Mouse (Mus musculus) midbrain, embryonic 12.5 days (tissue): ENCODE measurements around the gene Mkrn1. TPM values are rescaled to one million over a fixed set of nuclear protein-coding genes. Genes with fewer than 3 reads are reported as not detected.
"Not testable (repeated sequence)": the region's sequence is repeated elsewhere in the genome, so short reads cannot be mapped to it uniquely, and the experiment has no call there.

Source experiments
- ATAC-seq: fragments of 200-750 bp; cut with Nextera tagmentation; 2 replicates; pipeline ENCODE4 v1.8.0; 2017; ENCODE audit warnings: low read depth, moderate TSS enrichment, moderate library complexity; ENCODE audit not compliant: low FRiP score
- H3K27ac ChIP-seq: fragments of 300-500 bp; sonication (generic); replicated peaks from 2 replicates; pipeline ENCODE4 v1.5.1; 2016; ENCODE audit warnings: mild to moderate bottlenecking
- H3K27me3 ChIP-seq: fragments of 300-500 bp; sonication (generic); 2 replicates; pipeline ENCODE4 v1.6.1; 2016; ENCODE audit warnings: mild to moderate bottlenecking
- H3K36me3 ChIP-seq: fragments of 300-500 bp; sonication (generic); 2 replicates; pipeline ENCODE4 v1.6.1; 2016
- H3K4me1 ChIP-seq: fragments of 300-500 bp; sonication (generic); 2 replicates; pipeline ENCODE4 v1.6.1; 2016
- H3K4me2 ChIP-seq: fragments of 300-500 bp; sonication (generic); replicated peaks from 2 replicates; pipeline ENCODE4 v1.6.1; 2016; ENCODE audit warnings: mild to moderate bottlenecking, moderate library complexity
- H3K4me3 ChIP-seq: fragments of 300-500 bp; sonication (generic); 2 replicates; pipeline ENCODE4 v1.5.1; 2016; ENCODE audit warnings: mild to moderate bottlenecking
- H3K9ac ChIP-seq: fragments of 300-500 bp; sonication (generic); replicated peaks from 2 replicates; pipeline ENCODE4 v1.6.1; 2016; ENCODE audit warnings: mild to moderate bottlenecking, moderate library complexity
- H3K9me3 ChIP-seq: fragments of 300-500 bp; sonication (generic); 2 replicates; pipeline ENCODE4 v1.6.1; 2016; ENCODE audit warnings: mild to moderate bottlenecking
- WGBS: fragments of 180-500 bp; shearing (Covaris S2); methylation state at CpG from one replicate; pipeline ENCODE4 v1.1.7; 2016; 5-methylcytosine and 5-hydroxymethylcytosine counted together
- polyA plus RNA-seq: library from polyadenylated mRNA; unstranded; fragments of >200 nt; fragmentation: Nextera tagmentation; extraction: Ambion mirVana; gene quantifications from 2 replicates; pipeline ENCODE4 v1.2.1, GENCODE M21; 2016

Gene Mkrn1
- polyA plus RNA-seq, 1 experiment from 2014 or later: 167 TPM

DNA sequence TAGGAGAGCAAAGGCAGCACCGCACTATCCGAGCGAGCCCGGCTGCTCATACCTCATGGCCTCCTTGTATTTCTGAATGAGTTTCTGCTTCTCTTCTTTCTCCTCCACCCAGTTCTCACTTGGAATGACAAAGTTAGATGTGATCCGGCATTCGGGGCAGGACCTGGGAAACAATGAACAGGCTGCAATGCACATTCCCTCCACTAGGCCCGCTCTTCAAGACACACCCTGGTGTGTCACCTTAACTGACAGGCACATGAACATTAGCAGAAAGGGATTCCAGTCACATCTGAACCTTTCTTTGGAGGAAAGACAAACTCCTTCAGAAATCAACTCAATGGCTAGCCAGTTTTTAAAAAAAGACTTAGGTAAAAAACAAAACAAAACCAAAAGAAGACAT is 19.9 kb downstream of the Mkrn1 start:
- 61% methylated on average over 7 of the region's 7 CpGs for WGBS
- no peaks in the 10 kb centered on the region for H3K4me1 ChIP-seq
- H3K27ac ChIP-seq: no peak overlapping the region
- no peak for ATAC-seq
- peaks cover 65% of the 10 kb centered on the region for H3K36me3 ChIP-seq
- H3K9me3 ChIP-seq: no peaks in the 10 kb centered on the region
- no peak overlapping the region for H3K4me3 ChIP-seq
- H3K4me2 ChIP-seq: no peak overlapping the region
- H3K27me3 ChIP-seq: no peaks in the 10 kb centered on the region
- no peak overlapping the region for H3K9ac ChIP-seq

DNA sequence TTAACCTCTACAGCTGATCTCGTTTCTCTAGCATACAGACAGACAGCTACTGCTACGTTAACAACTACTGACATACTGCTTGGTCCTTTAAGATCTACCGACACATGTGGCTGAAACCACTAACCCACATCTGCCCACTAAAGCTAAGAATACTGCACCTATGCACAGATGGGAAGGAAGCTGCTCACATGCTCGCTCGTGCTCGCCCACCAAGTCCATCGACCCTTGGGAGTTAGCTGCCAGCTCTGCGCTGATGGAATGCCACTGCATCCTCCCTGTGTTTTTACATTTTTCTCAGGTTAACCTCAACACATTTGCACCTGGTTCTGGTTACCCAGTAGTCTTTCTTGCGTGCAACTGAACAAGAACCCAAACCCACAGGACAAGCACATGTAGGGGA is 21.9 kb downstream of the Mkrn1 start:
- H3K9ac ChIP-seq: no peak overlapping the region
- no peak overlapping the region for H3K4me3 ChIP-seq
- no peak overlapping the region for H3K4me2 ChIP-seq
- 94% methylated on average over 9 of the region's 9 CpGs for WGBS
- H3K36me3 ChIP-seq: peaks cover 50% of the 10 kb centered on the region
- ATAC-seq: no peak
- no peaks in the 10 kb centered on the region for H3K4me1 ChIP-seq
- H3K27me3 ChIP-seq: no peaks in the 10 kb centered on the region
- no peak overlapping the region for H3K27ac ChIP-seq
- no peaks in the 10 kb centered on the region for H3K9me3 ChIP-seq

DNA sequence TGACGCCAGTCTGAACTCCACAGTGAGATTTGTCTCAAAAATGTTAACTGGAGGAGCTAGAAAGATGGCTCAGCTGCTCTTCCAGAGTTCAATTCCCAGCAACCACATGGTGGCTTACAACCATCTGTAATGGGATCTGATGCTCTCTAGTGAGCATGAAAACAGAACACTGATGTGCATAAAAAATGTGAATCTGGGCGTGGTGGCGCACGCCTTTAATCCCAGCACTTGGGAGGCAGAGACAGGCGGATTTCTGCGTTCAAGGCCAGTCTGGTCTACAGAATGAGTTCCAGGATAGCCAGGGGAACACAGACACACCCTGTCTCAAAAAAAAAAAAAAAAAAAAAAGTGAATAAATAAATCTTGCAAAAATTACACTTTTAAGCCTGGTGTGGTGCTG is 23.2 kb downstream of the Mkrn1 start:
- Histone ChIP-seq H3K27me3 (no peaks in the 10 kb centered on the region), H3K36me3 (peaks cover 42% of the 10 kb centered on the region), H3K9ac (no peak overlapping the region), H3K27ac (no peak overlapping the region), H3K9me3 (no peaks in the 10 kb centered on the region), H3K4me2 (no peak overlapping the region), H3K4me3 (no peak overlapping the region), H3K4me1 (no peaks in the 10 kb centered on the region)
- ATAC-seq: no peak
- 90% methylated on average over 6 of the region's 6 CpGs for WGBS

DNA sequence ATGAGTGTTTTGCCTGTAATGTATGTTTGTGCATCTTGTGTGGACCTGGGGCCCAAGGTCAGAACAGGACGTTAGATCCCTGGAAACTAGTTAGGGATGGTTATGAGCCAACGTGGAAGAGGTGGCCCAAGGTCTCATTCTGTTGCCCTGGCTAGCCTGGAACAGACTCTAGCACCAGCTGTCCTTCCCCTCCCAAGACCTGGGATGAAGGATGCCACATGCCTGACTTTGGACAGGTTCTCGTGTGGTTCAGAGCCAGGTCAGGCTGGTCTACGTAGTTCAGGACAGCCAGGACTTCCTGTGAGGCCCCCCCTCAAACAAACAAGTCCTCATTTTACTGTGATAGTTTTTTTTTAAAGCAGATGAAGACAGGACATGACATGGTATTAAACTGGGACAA is 24.3 kb downstream of the Mkrn1 start:
- 87% methylated on average over 4 of the region's 4 CpGs for WGBS
- H3K4me3 ChIP-seq: no peak overlapping the region
- H3K9me3 ChIP-seq: no peaks in the 10 kb centered on the region
- no peak for ATAC-seq
- no peak overlapping the region for H3K9ac ChIP-seq
- H3K27ac ChIP-seq: no peak overlapping the region
- peaks cover 42% of the 10 kb centered on the region for H3K36me3 ChIP-seq
- no peak overlapping the region for H3K4me2 ChIP-seq
- H3K4me1 ChIP-seq: no peaks in the 10 kb centered on the region
- no peaks in the 10 kb centered on the region for H3K27me3 ChIP-seq

DNA sequence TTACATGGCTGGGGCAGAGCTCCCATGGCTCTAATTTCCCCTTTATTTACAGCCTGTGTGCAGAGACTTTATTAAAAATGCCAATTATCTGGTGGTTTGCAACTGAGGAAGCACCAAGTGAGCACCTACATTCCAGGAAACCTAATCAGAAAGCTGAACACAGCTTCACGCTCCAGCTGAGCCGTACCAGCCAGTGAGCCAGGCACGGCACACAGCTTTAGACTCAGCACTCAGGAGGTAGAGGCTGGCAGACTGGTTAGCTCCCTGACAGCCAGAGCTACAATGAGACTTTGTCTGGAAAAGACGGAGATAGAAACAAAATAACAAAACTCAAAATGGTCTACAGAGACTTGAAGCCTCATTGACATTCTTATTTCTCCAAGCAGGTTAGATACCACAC is 24.8 kb downstream of the Mkrn1 start:
- H3K4me2 ChIP-seq: no peak overlapping the region
- no peak overlapping the region for H3K27ac ChIP-seq
- peaks cover 42% of the 10 kb centered on the region for H3K36me3 ChIP-seq
- 82% methylated on average over 4 of the region's 4 CpGs for WGBS
- no peaks in the 10 kb centered on the region for H3K27me3 ChIP-seq
- no peaks in the 10 kb centered on the region for H3K4me1 ChIP-seq
- no peak for ATAC-seq
- H3K9me3 ChIP-seq: no peaks in the 10 kb centered on the region
- no peak overlapping the region for H3K9ac ChIP-seq
- no peak overlapping the region for H3K4me3 ChIP-seq

DNA sequence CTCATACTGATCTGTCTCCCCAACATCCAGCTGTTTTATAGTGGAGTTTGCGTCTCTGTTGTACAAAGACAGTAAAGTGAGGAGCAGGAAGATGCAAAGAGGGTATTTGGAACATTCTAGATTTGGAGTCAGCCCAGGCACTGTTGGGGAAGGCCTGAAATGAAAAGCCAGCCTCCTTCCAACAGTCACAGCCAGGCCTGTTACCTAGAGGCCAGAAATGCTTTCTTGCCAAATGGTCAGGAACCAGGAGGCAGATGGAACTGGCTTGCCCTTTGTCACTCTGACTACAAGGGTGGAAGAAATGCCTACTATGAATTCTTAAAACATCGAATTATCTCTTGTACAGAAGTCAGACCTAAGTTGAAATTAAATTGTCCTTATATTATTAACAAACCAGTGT is 30.3 kb downstream of the Mkrn1 start:
- Histone ChIP-seq H3K4me1 (no peaks in the 10 kb centered on the region), H3K4me3 (no peak overlapping the region), H3K9ac (no peak overlapping the region), H3K4me2 (no peak overlapping the region), H3K27ac (no peak overlapping the region), H3K9me3 (no peaks in the 10 kb centered on the region), H3K27me3 (no peaks in the 10 kb centered on the region), H3K36me3 (peaks cover 14% of the 10 kb centered on the region)
- WGBS: 94% methylated on average over 2 of the region's 2 CpGs
- ATAC-seq: no peak

DNA sequence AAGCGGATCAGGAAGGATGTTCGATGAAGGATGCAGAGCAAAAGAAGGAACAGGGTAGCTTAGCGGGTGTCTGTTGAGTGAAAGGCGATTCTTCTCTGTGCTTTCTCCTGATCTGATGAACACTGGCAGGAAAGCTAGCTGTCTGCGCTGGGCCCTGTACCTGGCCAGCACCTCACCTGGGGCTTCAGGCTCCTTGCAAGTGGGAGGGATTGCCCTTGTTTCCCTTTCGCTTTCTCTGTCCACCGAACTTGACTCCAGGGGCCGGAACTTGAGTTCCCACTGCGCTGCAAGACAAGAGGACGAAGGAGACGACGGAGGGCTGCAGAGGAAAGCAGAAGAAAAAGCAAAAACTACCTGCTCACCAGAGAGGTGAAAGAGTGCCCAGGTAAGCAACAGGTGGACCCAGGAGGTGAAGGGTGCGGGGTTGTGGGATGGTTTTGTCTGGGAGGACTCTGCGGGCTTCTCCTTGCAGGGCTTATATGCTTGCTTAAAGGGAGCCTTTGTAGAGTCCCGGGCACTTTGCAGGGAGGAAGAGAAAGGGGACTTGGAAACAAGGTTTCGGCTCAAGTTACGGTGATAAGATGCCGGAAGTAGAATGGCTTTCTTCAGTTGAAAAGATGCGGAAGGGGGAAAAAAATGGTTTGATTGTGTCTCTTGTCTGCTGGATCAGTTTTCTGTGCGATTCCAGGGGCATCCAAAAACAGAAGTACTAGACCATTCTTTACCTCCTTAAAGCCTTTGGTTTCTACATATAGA is 39.0 kb downstream of the Mkrn1 start, which contains the start of gene Rab19:
TSS of gene Rab19 (plus strand) at position 51 of the 756 bp plus-strand sequence.
- Histone ChIP-seq H3K4me3 (peak within 1 kb of the TSS; percentile 14), H3K4me1 (peaks cover 14% of the 10 kb centered on the region), H3K4me2 (peak within 1 kb of the TSS; percentile 47), H3K9ac (no peak within 1 kb of the TSS), H3K9me3 (no peaks in the 10 kb centered on the region), H3K36me3 (no peaks in the 10 kb centered on the region), H3K27me3 (peaks cover 29% of the 10 kb centered on the region), H3K27ac (no peak within 1 kb of the TSS)
- ATAC-seq: no peak
- 5% methylated on average over 20 of the region's 20 CpGs for WGBS

DNA sequence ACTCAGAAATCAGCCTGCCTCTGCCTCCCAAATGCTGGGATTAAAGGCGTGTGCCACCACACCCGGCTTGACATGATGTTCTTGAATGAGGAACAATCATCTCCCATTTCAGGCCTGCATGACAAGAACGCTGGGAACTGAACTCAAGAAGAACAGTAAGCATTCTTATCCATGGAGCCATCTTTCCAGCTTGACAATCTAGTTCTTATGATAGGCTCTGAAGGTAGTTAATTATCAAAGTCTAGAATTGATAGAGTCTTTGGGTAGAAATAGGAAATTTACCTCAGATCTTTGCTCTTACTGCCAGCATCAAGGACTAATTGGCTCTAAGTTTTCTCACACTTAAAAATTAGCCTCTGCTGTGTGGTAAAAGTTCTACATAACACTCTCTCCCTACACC is 40.0 kb downstream of the Mkrn1 start:
- 81% methylated on average over 3 of the region's 3 CpGs for WGBS
- peaks cover 29% of the 10 kb centered on the region for H3K27me3 ChIP-seq
- no peaks in the 10 kb centered on the region for H3K9me3 ChIP-seq
- no peak overlapping the region for H3K9ac ChIP-seq
- no peak for ATAC-seq
- no peak overlapping the region for H3K27ac ChIP-seq
- no peak overlapping the region for H3K4me3 ChIP-seq
- H3K4me2 ChIP-seq: no peak overlapping the region
- no peaks in the 10 kb centered on the region for H3K36me3 ChIP-seq
- H3K4me1 ChIP-seq: peaks cover 20% of the 10 kb centered on the region

DNA sequence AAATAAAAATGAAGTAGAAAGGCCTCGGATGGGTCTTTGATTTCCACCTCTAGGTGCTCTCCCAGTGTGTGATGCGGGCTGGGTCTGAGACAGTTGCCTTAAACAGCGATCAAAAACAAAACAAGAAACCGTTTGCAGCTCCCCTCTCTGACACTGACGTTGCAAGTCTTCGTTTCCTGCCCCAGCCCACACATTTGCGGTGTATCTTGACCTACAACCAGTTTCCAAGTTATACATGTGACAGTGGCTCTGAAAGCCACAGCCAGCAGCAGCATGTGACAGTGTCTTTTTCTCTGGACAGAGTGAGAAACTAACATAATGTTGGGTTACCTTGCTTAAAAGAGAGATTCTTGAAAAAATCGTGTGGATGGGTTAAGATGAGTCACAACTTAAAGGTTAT is 40.5 kb downstream of the Mkrn1 start:
- WGBS: 78% methylated on average over 8 of the region's 8 CpGs
- peaks cover 29% of the 10 kb centered on the region for H3K27me3 ChIP-seq

DNA sequence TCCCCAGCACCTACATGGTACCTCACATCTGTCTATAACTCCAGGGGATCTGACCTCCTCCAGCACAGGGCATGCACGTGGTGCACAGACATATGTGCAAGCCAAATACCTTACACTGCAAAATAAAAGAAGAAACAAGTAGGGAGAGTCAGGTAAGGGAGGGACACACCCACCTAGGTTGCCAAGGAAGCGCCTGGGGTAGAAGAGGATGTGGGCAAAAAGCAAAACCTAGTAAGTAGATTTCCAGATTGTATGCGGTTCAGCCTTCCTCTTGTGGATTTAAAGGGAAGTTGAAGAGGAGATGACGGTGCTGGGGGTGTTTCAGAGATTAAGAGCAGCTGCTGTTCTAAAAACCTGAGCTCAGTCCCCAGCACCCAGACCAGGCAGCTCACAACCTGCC is 41.0 kb downstream of the Mkrn1 start:
- WGBS: 69% methylated on average over 4 of the region's 4 CpGs
- Histone ChIP-seq H3K4me2 (no peak overlapping the region), H3K4me3 (no peak overlapping the region), H3K9ac (no peak overlapping the region), H3K27me3 (peaks cover 29% of the 10 kb centered on the region), H3K36me3 (peaks cover 4% of the 10 kb centered on the region), H3K4me1 (peaks cover 20% of the 10 kb centered on the region), H3K27ac (no peak overlapping the region), H3K9me3 (no peaks in the 10 kb centered on the region)
- no peak for ATAC-seq

More for the DNA sequence above, 40.5 kb downstream of the Mkrn1 start:
- no peak overlapping the region for H3K9ac ChIP-seq
- H3K9me3 ChIP-seq: no peaks in the 10 kb centered on the region
- H3K4me3 ChIP-seq: no peak overlapping the region
- H3K27ac ChIP-seq: no peak overlapping the region
- ATAC-seq: no peak
- H3K4me2 ChIP-seq: no peak overlapping the region
- H3K4me1 ChIP-seq: peaks cover 20% of the 10 kb centered on the region
- no peaks in the 10 kb centered on the region for H3K36me3 ChIP-seq

DNA sequence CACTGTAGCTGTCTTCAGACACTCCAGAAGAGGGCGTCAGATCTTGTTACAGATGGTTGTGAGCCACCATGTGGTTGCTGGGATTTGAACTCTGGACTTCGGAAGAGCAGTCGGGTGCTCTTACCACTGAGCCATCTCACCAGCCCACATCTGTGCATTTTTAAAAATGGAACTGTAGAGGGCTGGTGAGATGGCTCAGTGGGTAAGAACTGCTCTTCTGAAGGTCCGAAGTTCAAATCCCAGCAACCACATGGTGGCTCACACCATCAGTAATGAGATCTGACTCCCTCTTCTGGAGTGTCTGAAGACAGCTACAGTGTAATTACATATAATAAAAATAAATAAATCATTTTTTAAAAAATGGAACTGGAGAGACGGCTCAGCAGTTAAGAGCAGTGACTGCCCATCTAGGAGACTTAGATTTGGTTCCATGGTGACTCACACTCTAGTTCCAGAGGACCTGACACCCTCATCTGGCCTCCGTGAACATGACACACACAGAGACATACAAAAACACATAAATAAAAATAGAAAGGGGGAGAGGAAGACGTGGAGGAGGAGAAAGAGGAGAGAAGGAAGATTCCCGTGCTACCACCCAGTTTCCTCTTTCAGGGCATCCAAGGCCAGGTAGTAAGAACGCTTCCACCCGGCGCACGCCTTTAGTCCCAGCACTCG is 42.0 kb downstream of the Mkrn1 start:
- WGBS: 82% methylated on average over 13 of the region's 13 CpGs

DNA sequence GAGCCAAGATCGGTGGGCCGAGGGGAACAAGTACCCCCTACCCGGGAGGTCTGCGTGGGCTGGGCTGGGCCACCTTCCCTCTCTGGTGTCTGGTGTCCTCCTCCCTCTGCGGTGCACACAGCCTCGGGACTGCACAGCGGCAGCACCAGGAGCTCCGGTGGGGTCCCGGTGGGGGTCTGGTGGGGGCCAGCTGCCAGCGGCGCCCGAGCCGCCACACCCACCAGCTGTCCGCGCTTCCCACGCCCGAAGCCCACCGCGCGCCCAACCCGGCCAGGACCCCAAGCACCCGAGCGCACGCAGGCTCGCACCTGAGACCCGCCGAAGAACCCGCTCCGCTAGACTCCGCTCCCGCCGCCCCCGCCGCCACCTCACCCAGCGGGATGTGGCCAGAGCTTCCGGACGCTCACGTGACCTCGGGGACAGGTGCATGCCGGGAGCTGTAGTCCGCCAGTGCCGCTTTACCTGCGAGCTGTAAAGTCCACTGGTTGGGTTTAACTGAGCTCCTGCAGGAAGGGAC is 42.9 kb downstream of the Mkrn1 start, which contains the start of gene Slc37a3:
TSS of gene Slc37a3 (minus strand) at position 365 of the 517 bp plus-strand sequence.
- peak; percentile 94 for ATAC-seq
- Histone ChIP-seq H3K4me1 (peaks cover 20% of the 10 kb centered on the region), H3K4me2 (peak within 1 kb of the TSS; percentile 79), H3K36me3 (peaks cover 10% of the 10 kb centered on the region), H3K9me3 (no peaks in the 10 kb centered on the region), H3K27me3 (peaks cover 29% of the 10 kb centered on the region), H3K9ac (peak within 1 kb of the TSS; percentile 92), H3K27ac (peak within 1 kb of the TSS; percentile 73; the same call in 1 of the 2 replicates), H3K4me3 (peak within 1 kb of the TSS; percentile 95)
- under 1% methylated on average over 41 of the region's 43 CpGs for WGBS

More for the DNA sequence above, 42.0 kb downstream of the Mkrn1 start:
- peaks cover 20% of the 10 kb centered on the region for H3K4me1 ChIP-seq
- H3K27me3 ChIP-seq: peaks cover 29% of the 10 kb centered on the region
- ATAC-seq, H3K9ac ChIP-seq, H3K9me3 ChIP-seq, H3K27ac ChIP-seq, H3K4me2 ChIP-seq, H3K4me3 ChIP-seq, H3K36me3 ChIP-seq: not testable (repeated sequence)
